Mouse (Mus musculus) MEL-GATA-1-ER (cell line): ENCODE data around the gene Kin.

ENCODE experiments used
- DNase-seq: peaks from one replicate; pipeline ENCODE4 v3.0.0-alpha.2; 2012; ENCODE audit warnings: low read depth; ENCODE audit errors: extremely low read depth

The Kin gene

GRCm38 (mm10) chr2:10108535-10109189 lies 28.3 kb downstream of the Kin start:
- no peak for DNase-seq

GRCm38 (mm10) chr2:10118751-10119150 lies 38.4 kb downstream of the Kin start:
- no peak for DNase-seq

- DNase-seq: no peak
Observed at GRCm38 (mm10) chr2:10119276-10119675, 38.9 kb downstream of the Kin start.

GRCm38 (mm10) chr2:10121826-10122225 lies 41.4 kb downstream of the Kin start:
- DNase-seq: no peak

- DNase-seq: no peak
Observed at GRCm38 (mm10) chr2:10126122-10126521, 45.7 kb downstream of the Kin start.

GRCm38 (mm10) chr2:10127471-10127870 lies 47.1 kb downstream of the Kin start:
- no peak for DNase-seq

- DNase-seq: no peak
Observed at GRCm38 (mm10) chr2:10128571-10128970, 48.2 kb downstream of the Kin start.

GRCm38 (mm10) chr2:10130341-10130990 lies 50.1 kb downstream of the Kin start:
- DNase-seq: no peak

- no peak for DNase-seq
Observed at GRCm38 (mm10) chr2:10131296-10131695, 50.9 kb downstream of the Kin start, which contains the start of gene Itih2. Itih2 (minus strand) TSS chr2:10131396.

GRCm38 (mm10) chr2:10132128-10132527 lies 51.7 kb downstream of the Kin start:
- no peak for DNase-seq

- no peak for DNase-seq
Observed at GRCm38 (mm10) chr2:10133941-10134340, 53.5 kb downstream of the Kin start.

GRCm38 (mm10) chr2:10137320-10137719 lies 56.9 kb downstream of the Kin start:
- DNase-seq: no peak

- DNase-seq: no peak
Observed at GRCm38 (mm10) chr2:10140456-10140855, 60.1 kb downstream of the Kin start.
